Mouse (Mus musculus) frontal cortex, adult (tissue): ENCODE measurements around the gene Rbfox3.

ENCODE experiments used
- ATAC-seq: cut with Nextera tagmentation; 2 replicates; pipeline ENCODE4 v1.9.2; 2017; ENCODE audit warnings: mild to moderate bottlenecking, moderate library complexity, mixed read lengths; ENCODE audit not compliant: low TSS enrichment

Rbfox3 gene

GRCm38 (mm10) chr11:118553001-118553400 is 358.4 kb downstream of the Rbfox3 start:
- ATAC-seq = no peak

GRCm38 (mm10) chr11:118552478-118552877 is 358.9 kb downstream of the Rbfox3 start:
- ATAC-seq = peak; percentile 48

- ATAC-seq = no peak
Observed at GRCm38 (mm10) chr11:118551705-118552104, 359.7 kb downstream of the Rbfox3 start.

- no peak for ATAC-seq
Observed at GRCm38 (mm10) chr11:118550773-118551520, 360.4 kb downstream of the Rbfox3 start.

GRCm38 (mm10) chr11:118548242-118548641 is 363.2 kb downstream of the Rbfox3 start:
- no peak for ATAC-seq

GRCm38 (mm10) chr11:118546269-118546668 is 365.1 kb downstream of the Rbfox3 start:
- no peak for ATAC-seq

GRCm38 (mm10) chr11:118545690-118546089 is 365.7 kb downstream of the Rbfox3 start:
- ATAC-seq = no peak

- ATAC-seq = no peak
Observed at GRCm38 (mm10) chr11:118544564-118544963, 366.8 kb downstream of the Rbfox3 start.

- ATAC-seq = no peak
Observed at GRCm38 (mm10) chr11:118542906-118543305, 368.5 kb downstream of the Rbfox3 start.

- ATAC-seq = no peak
Observed at GRCm38 (mm10) chr11:118540411-118541026, 370.9 kb downstream of the Rbfox3 start.

GRCm38 (mm10) chr11:118538008-118538407 is 373.4 kb downstream of the Rbfox3 start:
- ATAC-seq = no peak

GRCm38 (mm10) chr11:118534382-118535092 is 376.9 kb downstream of the Rbfox3 start:
- ATAC-seq = no peak

- no peak for ATAC-seq
Observed at GRCm38 (mm10) chr11:118530313-118530712, 381.1 kb downstream of the Rbfox3 start.

- ATAC-seq = no peak
Observed at GRCm38 (mm10) chr11:118528761-118529160, 382.6 kb downstream of the Rbfox3 start.

- no peak for ATAC-seq
Observed at GRCm38 (mm10) chr11:118525059-118525458, 386.3 kb downstream of the Rbfox3 start.

- peak; percentile 55; the same call in 1 of the 2 replicates for ATAC-seq
Observed at GRCm38 (mm10) chr11:118523496-118524145, 387.8 kb downstream of the Rbfox3 start.

- ATAC-seq = no peak
Observed at GRCm38 (mm10) chr11:118520932-118521331, 390.5 kb downstream of the Rbfox3 start.

- ATAC-seq = no peak
Observed at GRCm38 (mm10) chr11:118520251-118520650, 391.1 kb downstream of the Rbfox3 start.

GRCm38 (mm10) chr11:118518743-118519142 is 392.7 kb downstream of the Rbfox3 start:
- no peak for ATAC-seq

GRCm38 (mm10) chr11:118517924-118518323 is 393.5 kb downstream of the Rbfox3 start:
- no peak for ATAC-seq

- ATAC-seq = no peak
Observed at GRCm38 (mm10) chr11:118512257-118512910, 399.0 kb downstream of the Rbfox3 start.

- ATAC-seq = 0 out of 2 replicates have a peak, but pooled peaks have one; percentile 6
Observed at GRCm38 (mm10) chr11:118511851-118512250, 399.5 kb downstream of the Rbfox3 start.
